Mouse (Mus musculus): Measurements from ENCODE around the gene Alk. TPM values are rescaled to one million over a fixed set of nuclear protein-coding genes. Genes with fewer than 3 reads are reported as not detected.

Alk gene
- polyA plus RNA-seq, 1 experiment: not detected

DNA sequence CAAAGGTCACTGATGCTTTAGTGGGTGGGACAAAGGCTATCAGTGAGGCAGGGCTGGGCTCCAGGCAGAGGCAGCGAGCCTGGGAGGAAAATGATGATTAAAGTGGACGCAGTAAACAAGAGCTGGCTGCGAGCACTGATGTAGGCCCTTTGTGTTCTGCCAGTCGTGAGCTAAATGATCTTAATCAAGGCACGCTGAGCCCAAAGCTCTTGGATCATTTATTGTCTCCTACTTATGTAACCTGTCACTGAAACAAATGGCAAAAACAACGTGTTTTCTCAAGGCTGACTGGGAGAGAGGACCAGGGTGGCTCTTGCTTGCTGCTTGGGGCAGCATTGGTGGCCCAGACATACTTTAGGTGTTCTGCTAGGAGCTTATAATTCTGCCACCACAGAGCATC is 663.0 kb downstream of the Alk start:
- DNase-seq (ENCODE audit: low read depth in 1 of 2, low spot score in 2 of 2): no peak
- 74% methylated on average over 6 of the region's 6 CpGs for WGBS

DNA sequence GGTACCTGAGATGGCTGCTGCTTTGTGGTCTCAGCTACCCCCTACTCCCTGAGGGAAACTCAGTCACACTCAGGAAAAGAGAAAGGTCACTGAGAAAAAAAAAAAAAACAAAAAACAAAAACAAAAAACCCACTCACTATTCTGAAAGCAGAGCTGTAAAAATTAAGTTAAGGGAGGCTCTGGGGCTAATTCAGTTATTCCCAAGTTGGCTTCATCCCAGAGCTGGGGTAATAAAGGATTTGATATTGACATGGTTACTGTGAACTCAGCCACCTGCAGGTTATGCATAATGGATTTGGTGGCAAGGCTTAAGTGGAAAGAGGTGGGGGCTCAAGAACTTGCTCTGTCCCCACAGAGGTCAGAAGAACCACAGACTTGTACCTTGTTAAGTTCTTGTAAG is 667.7 kb downstream of the Alk start:
- no peaks in the 10 kb centered on the region for H3K36me3 ChIP-seq (ENCODE audit: control insufficient read depth, insufficient read depth, low read length)
- H3K4me1 ChIP-seq (ENCODE audit: control insufficient read depth, insufficient read depth, insufficient read length): no peaks in the 10 kb centered on the region
- TF ChIP-seq POLR2A (IDR thresholded peaks at IDR 0.05; ENCODE audit: low read depth, low read length) (no peak), CTCF (IDR thresholded peaks at IDR 0.05; ENCODE audit: extremely low read depth, insufficient read depth, insufficient read length, insufficient replicate concordance) (no peak)
- H3K4me3 ChIP-seq (ENCODE audit: extremely low read depth, insufficient read depth, insufficient read length): no peak overlapping the region
- H3K27ac ChIP-seq (ENCODE audit: insufficient read depth, low read length): no peak overlapping the region
- no peaks in the 10 kb centered on the region for H3K27me3 ChIP-seq (ENCODE audit: control insufficient read depth, insufficient read depth, low read length)
- DNase-seq (ENCODE audit: low read depth in 1 of 2, low spot score in 2 of 2): no peak

More for the DNA sequence above, 663.0 kb downstream of the Alk start:
- Histone ChIP-seq H3K36me3 (ENCODE audit: control insufficient read depth, insufficient read depth, low read length) (no peaks in the 10 kb centered on the region), H3K4me3 (ENCODE audit: extremely low read depth, insufficient read depth, insufficient read length) (no peak overlapping the region), H3K4me1 (ENCODE audit: control insufficient read depth, insufficient read depth, insufficient read length) (no peaks in the 10 kb centered on the region), H3K27me3 (ENCODE audit: control insufficient read depth, insufficient read depth, low read length) (no peaks in the 10 kb centered on the region), H3K27ac (ENCODE audit: insufficient read depth, low read length) (no peak overlapping the region)
- no peak for TF ChIP-seq POLR2A (IDR thresholded peaks at IDR 0.05; ENCODE audit: low read depth, low read length)
- no peak for TF ChIP-seq CTCF (IDR thresholded peaks at IDR 0.05; ENCODE audit: extremely low read depth, insufficient read depth, insufficient read length, insufficient replicate concordance)

DNA sequence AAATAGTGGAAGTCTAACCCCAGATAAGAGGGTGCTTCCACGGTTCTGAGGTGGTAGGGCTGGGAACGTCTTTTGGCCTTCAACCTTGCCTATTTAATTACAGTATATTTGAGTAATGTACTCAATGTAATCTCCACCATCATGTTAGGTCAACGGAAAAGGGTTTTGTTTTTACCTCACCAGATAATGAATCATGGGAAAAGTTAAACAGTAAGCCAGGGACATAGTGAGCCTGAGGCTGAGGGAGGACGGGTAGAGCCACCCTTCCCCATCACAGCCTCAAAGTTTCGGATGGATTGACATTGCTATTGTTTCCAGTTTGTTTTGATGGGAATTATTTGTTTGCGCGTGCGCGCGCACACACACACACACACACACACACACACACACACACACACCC is 668.6 kb downstream of the Alk start:
- H3K4me1 ChIP-seq (ENCODE audit: control insufficient read depth, insufficient read depth, insufficient read length): no peaks in the 10 kb centered on the region
- H3K4me3 ChIP-seq (ENCODE audit: extremely low read depth, insufficient read depth, insufficient read length): no peak overlapping the region
- DNase-seq (ENCODE audit: low read depth in 1 of 2, low spot score in 2 of 2): no peak
- 90% methylated on average over 10 of the region's 10 CpGs for WGBS
- TF ChIP-seq POLR2A (IDR thresholded peaks at IDR 0.05; ENCODE audit: low read depth, low read length): no peak
- TF ChIP-seq CTCF (IDR thresholded peaks at IDR 0.05; ENCODE audit: extremely low read depth, insufficient read depth, insufficient read length, insufficient replicate concordance): no peak
- no peaks in the 10 kb centered on the region for H3K27me3 ChIP-seq (ENCODE audit: control insufficient read depth, insufficient read depth, low read length)
- no peaks in the 10 kb centered on the region for H3K36me3 ChIP-seq (ENCODE audit: control insufficient read depth, insufficient read depth, low read length)
- H3K27ac ChIP-seq (ENCODE audit: insufficient read depth, low read length): no peak overlapping the region

DNA sequence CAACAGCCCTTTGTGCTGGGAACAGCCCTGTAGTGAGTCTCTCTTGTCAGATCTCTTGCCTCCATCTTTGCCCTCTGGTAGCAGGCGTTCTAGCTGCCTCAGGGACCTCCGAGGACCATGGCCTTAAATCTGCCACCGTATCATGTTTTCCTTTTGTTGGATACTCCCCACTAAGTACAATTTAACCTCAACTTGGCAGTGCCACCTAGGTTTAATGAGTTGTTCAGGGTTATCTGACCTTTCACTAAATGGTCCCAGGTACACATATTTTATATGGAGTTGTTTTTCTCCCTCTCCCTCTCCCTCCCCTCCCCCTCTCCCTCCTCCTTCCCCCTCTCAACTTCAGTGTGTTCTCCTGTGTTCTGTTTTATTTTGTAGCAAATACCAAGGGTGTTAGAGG is 669.1 kb downstream of the Alk start:
- H3K36me3 ChIP-seq (ENCODE audit: control insufficient read depth, insufficient read depth, low read length): no peaks in the 10 kb centered on the region
- H3K27ac ChIP-seq (ENCODE audit: insufficient read depth, low read length): no peak overlapping the region
- H3K4me3 ChIP-seq (ENCODE audit: extremely low read depth, insufficient read depth, insufficient read length): no peak overlapping the region
- DNase-seq (ENCODE audit: low read depth in 1 of 2, low spot score in 2 of 2): no peak
- TF ChIP-seq POLR2A (IDR thresholded peaks at IDR 0.05; ENCODE audit: low read depth, low read length): no peak
- no peak for TF ChIP-seq CTCF (IDR thresholded peaks at IDR 0.05; ENCODE audit: extremely low read depth, insufficient read depth, insufficient read length, insufficient replicate concordance)
- no peaks in the 10 kb centered on the region for H3K27me3 ChIP-seq (ENCODE audit: control insufficient read depth, insufficient read depth, low read length)
- 83% methylated on average over 3 of the region's 3 CpGs for WGBS
- H3K4me1 ChIP-seq (ENCODE audit: control insufficient read depth, insufficient read depth, insufficient read length): no peaks in the 10 kb centered on the region

DNA sequence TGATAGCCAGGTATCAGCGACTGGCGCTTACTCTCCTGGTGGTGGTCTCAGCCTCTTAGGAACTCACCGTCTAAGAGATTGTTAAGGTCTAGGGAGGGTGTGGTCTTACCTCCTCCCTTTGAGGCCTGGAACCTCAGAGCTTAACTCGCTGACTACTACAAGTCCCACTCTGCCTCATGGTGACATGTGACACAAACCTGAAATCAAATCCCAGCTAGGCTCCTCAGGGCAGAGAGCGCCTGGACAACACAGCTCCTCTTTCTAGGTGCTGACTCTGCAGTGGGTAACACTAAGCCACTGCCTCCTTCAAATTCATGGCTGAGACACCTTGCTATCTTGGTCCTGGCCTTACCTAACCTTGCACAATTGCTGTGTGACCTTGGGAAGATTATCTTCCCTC is 689.5 kb downstream of the Alk start:
- no peak for DNase-seq (ENCODE audit: low read depth in 1 of 2, low spot score in 2 of 2)
- H3K27ac ChIP-seq (ENCODE audit: insufficient read depth, low read length): no peak overlapping the region
- no peaks in the 10 kb centered on the region for H3K36me3 ChIP-seq (ENCODE audit: control insufficient read depth, insufficient read depth, low read length)
- no peaks in the 10 kb centered on the region for H3K27me3 ChIP-seq (ENCODE audit: control insufficient read depth, insufficient read depth, low read length)
- H3K4me1 ChIP-seq (ENCODE audit: control insufficient read depth, insufficient read depth, insufficient read length): no peaks in the 10 kb centered on the region
- no peak for TF ChIP-seq POLR2A (IDR thresholded peaks at IDR 0.05; ENCODE audit: low read depth, low read length)
- TF ChIP-seq CTCF (IDR thresholded peaks at IDR 0.05; ENCODE audit: extremely low read depth, insufficient read depth, insufficient read length, insufficient replicate concordance): no peak
- WGBS: 90% methylated on average over 5 of the region's 5 CpGs
- H3K4me3 ChIP-seq (ENCODE audit: extremely low read depth, insufficient read depth, insufficient read length): no peak overlapping the region

DNA sequence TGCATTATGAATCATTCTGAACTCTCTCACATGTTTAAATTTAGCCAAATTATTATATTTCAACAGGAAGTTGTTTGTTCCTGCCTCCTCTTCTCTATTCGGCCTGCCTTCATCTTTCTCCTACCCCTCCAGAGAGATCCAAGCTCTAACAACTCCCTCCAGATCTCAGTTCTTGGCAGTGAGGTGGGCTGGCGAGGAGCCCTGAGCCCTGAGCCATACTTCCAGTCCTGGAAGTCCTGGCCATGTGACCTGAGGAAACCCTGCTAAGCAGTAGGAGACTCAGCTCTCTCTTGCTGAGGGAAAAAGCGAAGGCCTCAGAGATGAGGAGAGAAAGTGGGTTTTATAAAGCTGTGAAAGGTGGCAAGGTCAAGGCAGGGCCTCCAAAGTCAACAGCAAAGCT is 689.9 kb downstream of the Alk start:
- no peak for DNase-seq (ENCODE audit: low read depth in 1 of 2, low spot score in 2 of 2)
- Histone ChIP-seq H3K36me3 (ENCODE audit: control insufficient read depth, insufficient read depth, low read length) (no peaks in the 10 kb centered on the region), H3K4me3 (ENCODE audit: extremely low read depth, insufficient read depth, insufficient read length) (no peak overlapping the region), H3K27me3 (ENCODE audit: control insufficient read depth, insufficient read depth, low read length) (no peaks in the 10 kb centered on the region), H3K27ac (ENCODE audit: insufficient read depth, low read length) (no peak overlapping the region), H3K4me1 (ENCODE audit: control insufficient read depth, insufficient read depth, insufficient read length) (no peaks in the 10 kb centered on the region)
- TF ChIP-seq POLR2A (IDR thresholded peaks at IDR 0.05; ENCODE audit: low read depth, low read length) (no peak), CTCF (IDR thresholded peaks at IDR 0.05; ENCODE audit: extremely low read depth, insufficient read depth, insufficient read length, insufficient replicate concordance) (no peak)
- WGBS: 72% methylated on average over 3 of the region's 3 CpGs

DNA sequence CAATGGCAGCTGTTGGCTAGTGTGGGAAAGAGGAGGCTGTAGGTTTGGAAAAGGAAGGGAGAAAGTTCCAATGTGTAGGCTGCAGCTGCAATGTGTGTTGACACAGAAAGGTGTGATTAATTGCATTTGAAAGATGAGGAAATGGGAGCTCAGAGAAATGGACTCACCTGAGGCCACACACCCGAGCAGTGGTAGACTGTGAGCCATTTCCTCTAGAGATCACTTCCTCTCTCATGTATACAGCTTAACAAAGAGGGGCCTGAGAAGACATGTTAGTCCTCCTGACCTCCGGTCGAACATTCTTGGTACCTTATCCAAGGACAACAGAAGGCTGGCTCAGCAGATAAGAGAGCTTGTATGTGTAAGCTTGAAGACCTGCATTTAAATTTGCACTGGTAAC is 691.2 kb downstream of the Alk start:
- H3K27me3 ChIP-seq (ENCODE audit: control insufficient read depth, insufficient read depth, low read length): no peaks in the 10 kb centered on the region
- TF ChIP-seq CTCF (IDR thresholded peaks at IDR 0.05; ENCODE audit: extremely low read depth, insufficient read depth, insufficient read length, insufficient replicate concordance) (no peak), POLR2A (IDR thresholded peaks at IDR 0.05; ENCODE audit: low read depth, low read length) (no peak)
- WGBS: 39% methylated on average over 3 of the region's 3 CpGs
- H3K4me1 ChIP-seq (ENCODE audit: control insufficient read depth, insufficient read depth, insufficient read length): no peaks in the 10 kb centered on the region
- DNase-seq (ENCODE audit: low read depth in 1 of 2, low spot score in 2 of 2): no peak
- no peak overlapping the region for H3K4me3 ChIP-seq (ENCODE audit: extremely low read depth, insufficient read depth, insufficient read length)
- no peaks in the 10 kb centered on the region for H3K36me3 ChIP-seq (ENCODE audit: control insufficient read depth, insufficient read depth, low read length)
- H3K27ac ChIP-seq (ENCODE audit: insufficient read depth, low read length): no peak overlapping the region
